Mouse (Mus musculus) bone marrow, adult 2 months (tissue): Measurements from ENCODE around the gene Has3.

ENCODE experiments used
- CTCF ChIP-seq: fragments of 200-500 bp; IDR thresholded peaks from 2 replicates; pipeline ENCODE4 v1.5.1; 2011; ENCODE audit warnings: low read length, control low read depth; ENCODE audit not compliant: control insufficient read depth, insufficient read depth
- POLR2A ChIP-seq: fragments of 200-500 bp; IDR thresholded peaks from 2 replicates; pipeline ENCODE4 v1.6.1; 2011; ENCODE audit warnings: low read depth, mild to moderate bottlenecking, control low read depth, low read length, borderline replicate concordance; ENCODE audit not compliant: control insufficient read depth

DNA sequence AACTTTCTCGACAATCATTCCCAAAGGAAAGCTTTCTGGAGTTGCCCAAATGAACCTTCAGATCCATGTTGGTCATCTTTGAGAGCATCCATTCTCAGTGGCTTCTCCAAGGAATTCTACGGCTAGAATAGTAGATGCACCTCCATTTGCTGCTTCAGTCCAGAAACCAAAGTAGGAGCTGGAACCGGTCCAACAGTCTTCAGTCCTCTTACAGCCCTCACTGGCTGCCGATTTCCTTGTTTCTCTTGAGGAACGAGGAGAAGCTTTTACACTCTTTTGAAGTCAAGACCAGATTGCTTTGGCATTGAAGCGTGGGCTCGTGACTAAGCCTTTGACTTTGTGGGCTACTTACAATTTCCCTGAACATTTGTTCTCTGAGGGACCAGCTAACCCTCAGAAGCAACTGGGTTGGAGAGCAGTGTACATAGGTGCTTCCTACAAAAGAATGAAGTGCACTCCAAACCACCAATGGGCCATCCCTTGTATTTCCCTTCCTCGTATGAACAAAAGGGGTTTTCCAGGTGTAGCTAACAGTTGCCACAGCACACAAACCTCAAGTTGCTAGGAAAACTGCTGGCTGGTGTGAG, 10.2 kb downstream of the Has3 start:
- no peak for TF ChIP-seq CTCF
- TF ChIP-seq POLR2A = no peak
